Mouse (Mus musculus): ENCODE results near the gene Nhlh1. TPM values are rescaled to one million over a fixed set of nuclear protein-coding genes. Genes with fewer than 3 reads are reported as not detected.

The Nhlh1 gene
- total and polyA plus RNA-seq, 2 experiments from 2014 or later: 0.12 to 3.6 TPM

DNA sequence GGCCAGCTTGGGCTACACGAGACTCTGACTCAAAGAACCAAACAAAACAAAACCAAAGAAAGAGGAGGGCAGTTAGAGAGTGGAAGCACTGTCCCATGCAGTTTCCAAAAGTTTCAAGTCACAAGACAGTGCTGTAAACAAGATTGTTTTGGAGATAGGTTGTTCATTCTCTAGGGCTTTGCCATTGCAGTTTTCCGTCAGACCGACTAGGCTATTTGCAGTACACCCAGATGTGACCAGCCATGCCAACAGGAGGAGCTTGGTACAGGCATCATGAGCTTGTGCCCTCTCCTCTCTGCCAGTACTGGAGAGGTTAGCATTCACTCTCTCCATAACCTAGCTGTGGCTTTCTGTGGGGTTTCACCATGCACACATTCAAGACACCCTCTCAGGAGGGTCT lies 36.1 kb upstream of the Nhlh1 start:
- Histone ChIP-seq H3K27me3 (ENCODE audit: insufficient read depth, low read length) (no peaks in the 10 kb centered on the region), H3K4me1 (ENCODE audit: insufficient read depth, low read length) (no peaks in the 10 kb centered on the region), H3K27ac (ENCODE audit: low read depth, low read length) (no peak overlapping the region), H3K9me3 (ENCODE audit: low read length) (no peaks in the 10 kb centered on the region), H3K36me3 (ENCODE audit: insufficient read depth, low read length) (peaks cover 57% of the 10 kb centered on the region), H3K4me3 (ENCODE audit: low read depth, low read length) (no peak overlapping the region), H3K4me2 (ENCODE audit: low read depth, low read length, poor library complexity, severe bottlenecking) (no peak overlapping the region), H3K9ac (replicated peaks; ENCODE audit: low read length, poor library complexity, severe bottlenecking) (no peak overlapping the region)
- no peak for TF ChIP-seq CTCF (IDR thresholded peaks at IDR 0.05)
- DNase-seq (ENCODE audit: low spot score): no peak
- ATAC-seq (ENCODE audit: low FRiP score): no peak
- WGBS: 59% methylated on average over 3 of the region's 3 CpGs

DNA sequence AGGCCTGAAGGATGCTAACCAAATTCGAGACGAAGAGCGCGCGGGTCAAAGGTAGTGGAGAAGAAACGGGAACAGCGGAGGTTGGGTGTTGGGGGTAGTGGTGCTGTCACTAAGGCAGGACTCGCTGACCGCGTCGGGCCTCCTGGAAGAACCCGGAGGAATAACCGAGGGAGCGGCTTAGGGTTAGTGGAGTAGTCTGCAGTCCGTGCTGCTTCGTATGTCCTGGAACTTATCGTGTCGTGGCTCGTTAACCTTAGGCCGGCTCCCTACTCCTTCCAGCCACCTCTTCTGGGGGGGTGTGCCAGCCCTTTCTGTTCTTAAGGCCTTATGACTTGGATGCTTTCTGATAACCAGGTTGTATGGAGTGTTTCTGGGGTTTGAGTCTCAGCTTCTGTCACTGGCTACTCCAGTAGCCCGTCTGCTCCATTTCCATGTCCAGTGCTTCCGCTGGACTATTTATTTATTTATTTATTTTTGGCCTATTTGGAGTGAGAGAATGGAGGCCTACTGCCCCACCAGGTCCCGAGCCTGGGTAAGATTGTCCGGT lies 25.6 kb upstream of the Nhlh1 start:
- DNase-seq (ENCODE audit: low spot score) (no peak), ATAC-seq (ENCODE audit: low FRiP score) (peak; percentile 65)
- Histone ChIP-seq H3K27me3 (ENCODE audit: insufficient read depth, low read length) (no peaks in the 10 kb centered on the region), H3K36me3 (ENCODE audit: insufficient read depth, low read length) (peaks cover 18% of the 10 kb centered on the region; the same call in 1 of the 2 replicates), H3K27ac (ENCODE audit: low read depth, low read length) (peak overlapping the region; percentile 92), H3K4me3 (ENCODE audit: low read depth, low read length) (peak overlapping the region; percentile 89), H3K9me3 (ENCODE audit: low read length) (no peaks in the 10 kb centered on the region), H3K4me2 (ENCODE audit: low read depth, low read length, poor library complexity, severe bottlenecking) (peak overlapping the region; percentile 66), H3K4me1 (ENCODE audit: insufficient read depth, low read length) (peaks cover 8% of the 10 kb centered on the region; the same call in 1 of the 2 replicates), H3K9ac (replicated peaks; ENCODE audit: low read length, poor library complexity, severe bottlenecking) (peak overlapping the region; percentile 86)
- TF ChIP-seq CTCF (IDR thresholded peaks at IDR 0.05): no peak
- 2% methylated on average over 24 of the region's 24 CpGs for WGBS

DNA sequence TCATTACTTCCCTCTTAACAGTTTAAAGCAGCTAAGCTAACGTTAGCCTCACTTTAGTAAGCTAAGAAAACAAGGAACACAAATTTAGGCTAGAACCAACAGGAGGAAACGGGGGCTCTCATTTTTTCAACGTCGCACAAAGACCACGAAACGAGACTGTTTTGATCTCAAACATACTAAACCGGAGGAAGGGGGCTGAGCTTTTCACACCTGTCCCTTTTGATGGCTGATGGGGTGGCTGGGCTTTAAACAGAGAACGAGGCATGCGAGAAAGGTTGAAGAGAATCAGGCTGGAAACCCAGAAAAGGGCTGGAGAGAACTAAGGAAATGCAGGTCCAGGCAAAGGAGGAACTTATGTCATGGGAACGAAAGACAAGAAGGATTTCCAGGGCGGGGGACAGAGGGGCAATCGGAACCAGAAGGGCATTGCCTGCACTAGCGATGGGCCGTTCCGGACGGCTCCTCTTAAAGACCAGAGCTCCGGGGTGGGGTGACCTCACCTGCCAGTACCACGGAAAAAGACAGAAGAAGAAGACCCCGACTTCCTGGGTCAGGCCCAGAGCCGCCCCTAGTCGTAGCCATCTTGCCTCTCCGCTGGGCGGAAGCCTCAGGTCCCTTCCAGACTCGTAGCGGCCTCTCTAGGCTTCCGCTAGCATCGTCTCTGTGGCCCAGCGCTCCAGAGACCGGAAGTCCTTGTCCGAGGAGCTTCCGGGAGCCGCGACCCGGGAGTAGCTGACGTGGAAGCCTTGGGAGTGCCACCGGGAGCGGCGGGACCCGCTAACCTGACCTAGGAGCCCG lies 24.9 kb upstream of the Nhlh1 start, which contains the start of the genes Copa and Ncstn:
Gene Copa, plus strand, starts transcription at position 429 of the 798 bp plus-strand sequence.
Gene Ncstn, minus strand, starts transcription at position 695 of the 798 bp plus-strand sequence.
- peak; percentile 56 for TF ChIP-seq CTCF (IDR thresholded peaks at IDR 0.05)
- under 1% methylated on average over 40 of the region's 40 CpGs for WGBS
- Histone ChIP-seq H3K9ac (replicated peaks; ENCODE audit: low read length, poor library complexity, severe bottlenecking) (peak within 1 kb of the TSS; percentile 86), H3K4me1 (ENCODE audit: insufficient read depth, low read length) (peaks cover 8% of the 10 kb centered on the region; the same call in 1 of the 2 replicates), H3K9me3 (ENCODE audit: low read length) (no peaks in the 10 kb centered on the region), H3K4me2 (ENCODE audit: low read depth, low read length, poor library complexity, severe bottlenecking) (peak within 1 kb of the TSS; percentile 66), H3K27ac (ENCODE audit: low read depth, low read length) (peak within 1 kb of the TSS; percentile 92), H3K4me3 (ENCODE audit: low read depth, low read length) (peak within 1 kb of the TSS; percentile 89), H3K27me3 (ENCODE audit: insufficient read depth, low read length) (no peaks in the 10 kb centered on the region), H3K36me3 (ENCODE audit: insufficient read depth, low read length) (peaks cover 22% of the 10 kb centered on the region)
- DNase-seq (ENCODE audit: low spot score): peak; percentile 98
- ATAC-seq (ENCODE audit: low FRiP score): peak; percentile 97

DNA sequence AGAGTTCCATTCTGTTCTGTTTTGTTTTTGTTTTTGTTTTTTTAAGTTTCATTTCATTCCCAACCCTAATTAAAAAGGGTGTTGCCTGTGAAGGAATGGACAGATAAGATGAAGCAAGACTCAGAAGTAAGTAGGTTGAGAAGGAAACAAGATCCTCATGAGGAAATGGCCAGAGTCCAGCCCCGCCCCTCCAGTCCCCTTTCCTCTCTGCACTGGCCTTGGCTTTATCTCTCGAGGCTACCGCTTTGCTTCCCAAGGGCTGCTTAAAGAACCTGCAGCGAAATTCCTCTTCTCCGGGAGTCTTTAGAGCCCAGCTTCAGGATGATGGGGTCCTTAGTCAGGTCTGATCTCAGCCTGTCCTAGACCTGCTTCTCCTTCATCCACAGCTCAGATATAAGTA lies 20.6 kb upstream of the Nhlh1 start:
- TF ChIP-seq CTCF (IDR thresholded peaks at IDR 0.05): no peak
- no peaks in the 10 kb centered on the region for H3K27me3 ChIP-seq (ENCODE audit: insufficient read depth, low read length)
- ATAC-seq (ENCODE audit: low FRiP score) (no peak), DNase-seq (ENCODE audit: low spot score) (no peak)
- H3K4me1 ChIP-seq (ENCODE audit: insufficient read depth, low read length): no peaks in the 10 kb centered on the region
- H3K36me3 ChIP-seq (ENCODE audit: insufficient read depth, low read length): peaks cover 43% of the 10 kb centered on the region
- no peak overlapping the region for H3K4me3 ChIP-seq (ENCODE audit: low read depth, low read length)
- H3K9ac ChIP-seq (replicated peaks; ENCODE audit: low read length, poor library complexity, severe bottlenecking): no peak overlapping the region
- H3K9me3 ChIP-seq (ENCODE audit: low read length): no peaks in the 10 kb centered on the region
- no peak overlapping the region for H3K4me2 ChIP-seq (ENCODE audit: low read depth, low read length, poor library complexity, severe bottlenecking)
- 74% methylated on average over 5 of the region's 5 CpGs for WGBS
- H3K27ac ChIP-seq (ENCODE audit: low read depth, low read length): no peak overlapping the region

GRCm38 (mm10) chr1:172072604-172073003 lies 15.2 kb upstream of the Nhlh1 start:
- no peak for TF ChIP-seq CTCF (IDR thresholded peaks at IDR 0.05)
- Histone ChIP-seq H3K36me3 (ENCODE audit: insufficient read depth, low read length) (peaks cover 74% of the 10 kb centered on the region), H3K9me3 (ENCODE audit: low read length) (no peaks in the 10 kb centered on the region), H3K9ac (replicated peaks; ENCODE audit: low read length, poor library complexity, severe bottlenecking) (no peak overlapping the region), H3K4me3 (ENCODE audit: low read depth, low read length) (no peak overlapping the region), H3K4me1 (ENCODE audit: insufficient read depth, low read length) (no peaks in the 10 kb centered on the region), H3K27me3 (ENCODE audit: insufficient read depth, low read length) (no peaks in the 10 kb centered on the region), H3K4me2 (ENCODE audit: low read depth, low read length, poor library complexity, severe bottlenecking) (no peak overlapping the region), H3K27ac (ENCODE audit: low read depth, low read length) (no peak overlapping the region)
- WGBS: 97% methylated on average over 7 of the region's 7 CpGs
- no peak for ATAC-seq (ENCODE audit: low FRiP score)
- DNase-seq (ENCODE audit: low spot score): no peak

- H3K27ac ChIP-seq (ENCODE audit: low read depth, low read length): no peak overlapping the region
- DNase-seq (ENCODE audit: low spot score) (peak; percentile 50), ATAC-seq (ENCODE audit: low FRiP score) (no peak)
- H3K27me3 ChIP-seq (ENCODE audit: insufficient read depth, low read length): no peaks in the 10 kb centered on the region
- H3K4me3 ChIP-seq (ENCODE audit: low read depth, low read length): no peak overlapping the region
- TF ChIP-seq CTCF (IDR thresholded peaks at IDR 0.05): no peak
- no peaks in the 10 kb centered on the region for H3K9me3 ChIP-seq (ENCODE audit: low read length)
- H3K4me2 ChIP-seq (ENCODE audit: low read depth, low read length, poor library complexity, severe bottlenecking): no peak overlapping the region
- no peak overlapping the region for H3K9ac ChIP-seq (replicated peaks; ENCODE audit: low read length, poor library complexity, severe bottlenecking)
- WGBS: 66% methylated on average over 4 of the region's 4 CpGs
- H3K4me1 ChIP-seq (ENCODE audit: insufficient read depth, low read length): no peaks in the 10 kb centered on the region
- H3K36me3 ChIP-seq (ENCODE audit: insufficient read depth, low read length): peaks cover 84% of the 10 kb centered on the region
Observed at GRCm38 (mm10) chr1:172071556-172071955, 14.2 kb upstream of the Nhlh1 start.

Data from midbrain, postnatal 0 days (tissue).